ENCODE assay signal across 19 mouse cellular contexts in genomic region chr10:44730721-44731120, GRCm38 (mm10).
DNase-seq lines count a peak whose midpoint lies in the region; ATAC-seq lines count a peak whose summit lies in the region.
"Had no signal": no experiment of that assay in that cellular context is flagged by ENCODE, and none has a peak within 500 bp of the region (broad histone marks: within the 10 kb centered on the region; RNA-seq: fewer than 3 reads in every experiment).

No protein-coding gene starts in this region.

- no peaks in the 10 kb centered on the region for H3K9me3 ChIP-seq in limb, embryonic 11.5 days (ENCODE audit: control insufficient read depth, low read length)
- no peaks in the 10 kb centered on the region for H3K9me3 ChIP-seq in limb, embryonic 10.5 days (replicated peaks)
- no peaks in the 10 kb centered on the region for H3K9me3 ChIP-seq in intestine, embryonic 15.5 days
- H3K9me3 ChIP-seq: embryonic facial prominence, embryonic 15.5 days; forebrain, embryonic 13.5 days; G1E; heart, embryonic 12.5 days; hindbrain, embryonic 10.5 days had no signal

- peak; percentile 39 for DNase-seq in limb, embryonic 11.5 days (ENCODE audit: low spot score)
- no peak for DNase-seq in limb, embryonic 10.5 days (ENCODE audit: low spot score)
- peak; percentile 18 for DNase-seq in R1 (ENCODE audit: low read depth, low spot score)
- peak; percentile 31 for DNase-seq in splenic B cell, adult 2 months (ENCODE audit: low read depth, low spot score)
- DNase-seq in urinary bladder, adult 18-20 months (ENCODE audit: low spot score in 2 of 2): no peak
- no peak for DNase-seq in left cerebral cortex, adult 9 months (ENCODE audit: low spot score in 2 of 2)
- DNase-seq: adrenal gland, postnatal 10 days; cerebellum, adult 18-20 months; cerebellum, adult 9-11 months; forebrain, postnatal 0 days; gastrocnemius, adult 2 months; gastrocnemius, postnatal 25 days had no signal

- 78% methylated on average over 8 of the region's 8 CpGs for WGBS in limb, embryonic 11.5 days
- WGBS in limb, embryonic 10.5 days: 87% methylated on average over 8 of the region's 8 CpGs
- 76% methylated on average over 8 of the region's 8 CpGs for WGBS in intestine, embryonic 15.5 days

- no peak for ATAC-seq in limb, embryonic 11.5 days (ENCODE audit: insufficient number of reproducible peaks, low FRiP score, low TSS enrichment, low read depth)
- ATAC-seq in intestine, embryonic 15.5 days: peak; percentile 47; the same call in 1 of the 2 replicates
- ATAC-seq: forebrain, embryonic 13.5 days; forebrain, postnatal 0 days had no signal

- H3K36me3 ChIP-seq in limb, embryonic 11.5 days (ENCODE audit: control insufficient read depth, insufficient read depth, low read length): no peaks in the 10 kb centered on the region
- H3K36me3 ChIP-seq in limb, embryonic 10.5 days: no peaks in the 10 kb centered on the region
- no peaks in the 10 kb centered on the region for H3K36me3 ChIP-seq in intestine, embryonic 15.5 days
- no peaks in the 10 kb centered on the region for H3K36me3 ChIP-seq in splenic B cell, adult 2 months (ENCODE audit: control insufficient read depth, insufficient read depth, low read length, poor library complexity, severe bottlenecking)
- H3K36me3 ChIP-seq: embryonic facial prominence, embryonic 15.5 days; G1E; heart, embryonic 12.5 days; hindbrain, embryonic 10.5 days had no signal

- no peak overlapping the region for H3K4me2 ChIP-seq in limb, embryonic 11.5 days (ENCODE audit: low read depth, severe bottlenecking)
- H3K4me2 ChIP-seq in intestine, embryonic 15.5 days (replicated peaks): no peak overlapping the region
- H3K4me2 ChIP-seq: embryonic facial prominence, embryonic 15.5 days; forebrain, embryonic 13.5 days; heart, embryonic 12.5 days; hindbrain, embryonic 14.5 days had no signal

- H3K4me3 ChIP-seq in limb, embryonic 11.5 days (ENCODE audit: low read depth, low read length): no peak overlapping the region
- H3K4me3 ChIP-seq in limb, embryonic 10.5 days: no peak overlapping the region
- no peak overlapping the region for H3K4me3 ChIP-seq in intestine, embryonic 15.5 days (replicated peaks)
- H3K4me3 ChIP-seq: embryonic facial prominence, embryonic 15.5 days; forebrain, embryonic 13.5 days; gastrocnemius, adult 2 months; heart, embryonic 12.5 days; hindbrain, embryonic 10.5 days had no signal

- no peak overlapping the region for H3K9ac ChIP-seq in limb, embryonic 11.5 days (ENCODE audit: low read length)
- no peak overlapping the region for H3K9ac ChIP-seq in intestine, embryonic 15.5 days
- H3K9ac ChIP-seq: embryonic facial prominence, embryonic 15.5 days; forebrain, embryonic 13.5 days; forebrain, postnatal 0 days; heart, embryonic 12.5 days; hindbrain, embryonic 14.5 days had no signal

- no peaks in the 10 kb centered on the region for H3K4me1 ChIP-seq in limb, embryonic 11.5 days (ENCODE audit: control insufficient read depth, insufficient read depth, low read length)
- H3K4me1 ChIP-seq in limb, embryonic 10.5 days: no peaks in the 10 kb centered on the region
- no peaks in the 10 kb centered on the region for H3K4me1 ChIP-seq in intestine, embryonic 15.5 days (replicated peaks)
- H3K4me1 ChIP-seq: embryonic facial prominence, embryonic 15.5 days; forebrain, embryonic 13.5 days; heart, embryonic 12.5 days; hindbrain, embryonic 10.5 days had no signal

- H3K27me3 ChIP-seq in limb, embryonic 11.5 days (ENCODE audit: control insufficient read depth, insufficient read depth, low read length): no peaks in the 10 kb centered on the region
- H3K27me3 ChIP-seq in limb, embryonic 10.5 days (ENCODE audit: low read depth, poor library complexity, severe bottlenecking): no peaks in the 10 kb centered on the region
- no peaks in the 10 kb centered on the region for H3K27me3 ChIP-seq in intestine, embryonic 15.5 days (replicated peaks)
- no peaks in the 10 kb centered on the region; the same call in 1 of the 2 replicates for H3K27me3 ChIP-seq in splenic B cell, adult 2 months (ENCODE audit: control insufficient read depth, insufficient read depth, low read length, poor library complexity, severe bottlenecking)
- H3K27me3 ChIP-seq: embryonic facial prominence, embryonic 15.5 days; forebrain, embryonic 13.5 days; heart, embryonic 12.5 days had no signal

- no peak overlapping the region for H3K27ac ChIP-seq in limb, embryonic 11.5 days (replicated peaks; ENCODE audit: low read depth, low read length)
- no peak overlapping the region for H3K27ac ChIP-seq in limb, embryonic 10.5 days
- no peak overlapping the region for H3K27ac ChIP-seq in intestine, embryonic 15.5 days
- H3K27ac ChIP-seq: embryonic facial prominence, embryonic 15.5 days; forebrain, embryonic 13.5 days; gastrocnemius, adult 2 months; hindbrain, embryonic 10.5 days; hindbrain, embryonic 14.5 days had no signal

Comparison
In these comparisons a context has a peak if more than half of its experiments do, and no peak if none do; other contexts are left out.
1. DNase-seq: peak in limb, embryonic 11.5 days (single experiment), R1 (single experiment) and splenic B cell, adult 2 months (single experiment); none in limb, embryonic 10.5 days (single experiment), urinary bladder, adult 18-20 months (0 of 2) and left cerebral cortex, adult 9 months (0 of 2).